Mouse (Mus musculus): ENCODE results near the gene Pafah1b2. TPM values are rescaled to one million over a fixed set of nuclear protein-coding genes. Genes with fewer than 3 reads are reported as not detected.

The Pafah1b2 gene
- polyA plus RNA-seq, 1 experiment from 2014 or later = 291 TPM

GRCm38 (mm10) chr9:45945721-45946120 is 66.8 kb downstream of the Pafah1b2 start:
- no peak for ATAC-seq (ENCODE audit: low FRiP score, low read depth)
- H3K4me2 ChIP-seq (replicated peaks) = no peak overlapping the region
- no peaks in the 10 kb centered on the region for H3K27me3 ChIP-seq
- no peaks in the 10 kb centered on the region for H3K4me1 ChIP-seq
- H3K9ac ChIP-seq (replicated peaks) = no peak overlapping the region
- 92% methylated on average over 13 of the region's 13 CpGs for WGBS
- no peaks in the 10 kb centered on the region for H3K9me3 ChIP-seq
- peaks cover 91% of the 10 kb centered on the region for H3K36me3 ChIP-seq
- no peak overlapping the region for H3K4me3 ChIP-seq
- no peak overlapping the region for H3K27ac ChIP-seq (replicated peaks)

GRCm38 (mm10) chr9:45944506-45945400 is 67.7 kb downstream of the Pafah1b2 start:
- WGBS = 89% methylated on average over 13 of the region's 13 CpGs
- no peaks in the 10 kb centered on the region for H3K9me3 ChIP-seq
- no peak overlapping the region for H3K4me2 ChIP-seq (replicated peaks)
- no peak overlapping the region for H3K4me3 ChIP-seq
- H3K36me3 ChIP-seq = peaks cover 83% of the 10 kb centered on the region
- no peaks in the 10 kb centered on the region for H3K27me3 ChIP-seq
- no peaks in the 10 kb centered on the region for H3K4me1 ChIP-seq
- no peak overlapping the region for H3K9ac ChIP-seq (replicated peaks)
- H3K27ac ChIP-seq (replicated peaks) = no peak overlapping the region
- ATAC-seq (ENCODE audit: low FRiP score, low read depth) = no peak

- Histone ChIP-seq H3K27ac (replicated peaks) (no peak overlapping the region), H3K4me2 (replicated peaks) (no peak overlapping the region), H3K9ac (replicated peaks) (no peak overlapping the region), H3K4me3 (no peak overlapping the region), H3K9me3 (no peaks in the 10 kb centered on the region), H3K4me1 (no peaks in the 10 kb centered on the region), H3K27me3 (no peaks in the 10 kb centered on the region), H3K36me3 (peaks cover 83% of the 10 kb centered on the region)
- 93% methylated on average over 8 of the region's 8 CpGs for WGBS
- ATAC-seq (ENCODE audit: low FRiP score, low read depth) = no peak
These were observed 68.6 kb downstream of the Pafah1b2 start for GRCm38 (mm10) chr9:45943628-45944505.

GRCm38 (mm10) chr9:45942916-45943315 is 69.6 kb downstream of the Pafah1b2 start:
- ATAC-seq (ENCODE audit: low FRiP score, low read depth) = no peak
- 92% methylated on average over 8 of the region's 8 CpGs for WGBS
- H3K27ac ChIP-seq (replicated peaks) = no peak overlapping the region
- H3K4me3 ChIP-seq = no peak overlapping the region
- H3K4me1 ChIP-seq = no peaks in the 10 kb centered on the region
- no peak overlapping the region for H3K9ac ChIP-seq (replicated peaks)
- H3K36me3 ChIP-seq = peaks cover 85% of the 10 kb centered on the region
- no peaks in the 10 kb centered on the region for H3K27me3 ChIP-seq
- H3K9me3 ChIP-seq = no peaks in the 10 kb centered on the region
- no peak overlapping the region for H3K4me2 ChIP-seq (replicated peaks)

GRCm38 (mm10) chr9:45942464-45942863 is 70.0 kb downstream of the Pafah1b2 start:
- H3K9ac ChIP-seq (replicated peaks) = no peak overlapping the region
- no peak for ATAC-seq (ENCODE audit: low FRiP score, low read depth)
- peaks cover 81% of the 10 kb centered on the region for H3K36me3 ChIP-seq
- no peaks in the 10 kb centered on the region for H3K9me3 ChIP-seq
- H3K4me2 ChIP-seq (replicated peaks) = no peak overlapping the region
- 93% methylated on average over 16 of the region's 16 CpGs for WGBS
- no peaks in the 10 kb centered on the region for H3K4me1 ChIP-seq
- H3K27ac ChIP-seq (replicated peaks) = no peak overlapping the region
- no peak overlapping the region for H3K4me3 ChIP-seq
- no peaks in the 10 kb centered on the region for H3K27me3 ChIP-seq

- Histone ChIP-seq H3K36me3 (peaks cover 72% of the 10 kb centered on the region), H3K27me3 (peaks cover 2% of the 10 kb centered on the region; the same call in 1 of the 2 replicates), H3K4me3 (no peak overlapping the region), H3K9me3 (no peaks in the 10 kb centered on the region), H3K4me1 (no peaks in the 10 kb centered on the region), H3K4me2 (replicated peaks) (no peak overlapping the region), H3K9ac (replicated peaks) (no peak overlapping the region), H3K27ac (replicated peaks) (no peak overlapping the region)
- ATAC-seq (ENCODE audit: low FRiP score, low read depth) = 0 out of 2 replicates have a peak, but pooled peaks have one; percentile 44
- whole genome bisulfite sequencing = 57% methylated on average over 18 of the region's 18 CpGs
These were observed 71.1 kb downstream of the Pafah1b2 start for GRCm38 (mm10) chr9:45941329-45941888.

GRCm38 (mm10) chr9:45939794-45940193 is 72.7 kb downstream of the Pafah1b2 start:
- Histone ChIP-seq H3K27me3 (peaks cover 7% of the 10 kb centered on the region; the same call in 1 of the 2 replicates), H3K4me2 (replicated peaks) (no peak overlapping the region), H3K4me1 (peaks cover 6% of the 10 kb centered on the region; the same call in 1 of the 2 replicates), H3K9ac (replicated peaks) (no peak overlapping the region), H3K27ac (replicated peaks) (no peak overlapping the region), H3K9me3 (no peaks in the 10 kb centered on the region), H3K36me3 (peaks cover 57% of the 10 kb centered on the region), H3K4me3 (no peak overlapping the region)
- 92% methylated on average over 6 of the region's 6 CpGs for WGBS
- no peak for ATAC-seq (ENCODE audit: low FRiP score, low read depth)

GRCm38 (mm10) chr9:45938952-45939637 is 73.4 kb downstream of the Pafah1b2 start:
- ATAC-seq (ENCODE audit: low FRiP score, low read depth) = no peak
- Histone ChIP-seq H3K4me1 (peaks cover 6% of the 10 kb centered on the region; the same call in 1 of the 2 replicates), H3K4me3 (no peak overlapping the region), H3K9me3 (no peaks in the 10 kb centered on the region), H3K4me2 (replicated peaks) (no peak overlapping the region), H3K36me3 (peaks cover 51% of the 10 kb centered on the region), H3K9ac (replicated peaks) (no peak overlapping the region), H3K27me3 (peaks cover 7% of the 10 kb centered on the region; the same call in 1 of the 2 replicates), H3K27ac (replicated peaks) (no peak overlapping the region)
- 93% methylated on average over 15 of the region's 15 CpGs for whole genome bisulfite sequencing

GRCm38 (mm10) chr9:45938088-45938487 is 74.4 kb downstream of the Pafah1b2 start:
- Histone ChIP-seq H3K27ac (replicated peaks) (no peak overlapping the region), H3K9me3 (no peaks in the 10 kb centered on the region), H3K9ac (replicated peaks) (no peak overlapping the region), H3K4me1 (peaks cover 6% of the 10 kb centered on the region; the same call in 1 of the 2 replicates), H3K27me3 (peaks cover 7% of the 10 kb centered on the region; the same call in 1 of the 2 replicates), H3K4me2 (replicated peaks) (no peak overlapping the region), H3K4me3 (no peak overlapping the region), H3K36me3 (peaks cover 41% of the 10 kb centered on the region)
- ATAC-seq (ENCODE audit: low FRiP score, low read depth) = no peak
- WGBS = 90% methylated on average over 8 of the region's 8 CpGs

- H3K27me3 ChIP-seq = peaks cover 7% of the 10 kb centered on the region; the same call in 1 of the 2 replicates
- H3K4me3 ChIP-seq = no peak overlapping the region
- WGBS = 22% methylated on average over 3 of the region's 3 CpGs
- no peak overlapping the region for H3K4me2 ChIP-seq (replicated peaks)
- H3K27ac ChIP-seq (replicated peaks) = no peak overlapping the region
- H3K9me3 ChIP-seq = no peaks in the 10 kb centered on the region
- H3K9ac ChIP-seq (replicated peaks) = no peak overlapping the region
- H3K4me1 ChIP-seq = peaks cover 6% of the 10 kb centered on the region; the same call in 1 of the 2 replicates
- peaks cover 29% of the 10 kb centered on the region for H3K36me3 ChIP-seq
- no peak for ATAC-seq (ENCODE audit: low FRiP score, low read depth)
These were observed 75.6 kb downstream of the Pafah1b2 start for GRCm38 (mm10) chr9:45936883-45937282.

- Histone ChIP-seq H3K36me3 (peaks cover 28% of the 10 kb centered on the region), H3K9ac (replicated peaks) (0 out of 2 replicates have a peak within 1 kb of the TSS, but pooled peaks have one; percentile 24), H3K4me1 (peaks cover 6% of the 10 kb centered on the region; the same call in 1 of the 2 replicates), H3K27ac (replicated peaks) (no peak within 1 kb of the TSS), H3K4me3 (peak within 1 kb of the TSS; percentile 10; the same call in 1 of the 2 replicates), H3K4me2 (replicated peaks) (peak within 1 kb of the TSS; percentile 40), H3K27me3 (peaks cover 7% of the 10 kb centered on the region; the same call in 1 of the 2 replicates), H3K9me3 (no peaks in the 10 kb centered on the region)
- WGBS = 9% methylated on average over 21 of the region's 21 CpGs
- no peak for ATAC-seq (ENCODE audit: low FRiP score, low read depth)
These were observed 76.8 kb downstream of the Pafah1b2 start, which contains the start of gene Tagln for GRCm38 (mm10) chr9:45935628-45936210. Tagln (minus strand) TSS chr9:45936058.
